Mouse (Mus musculus): ENCODE measurements around the gene Hist1h4m.
"Not testable (repeated sequence)": the region's sequence is repeated elsewhere in the genome, so short reads cannot be mapped to it uniquely, and the experiment has no call there.

Hist1h4m gene

DNA sequence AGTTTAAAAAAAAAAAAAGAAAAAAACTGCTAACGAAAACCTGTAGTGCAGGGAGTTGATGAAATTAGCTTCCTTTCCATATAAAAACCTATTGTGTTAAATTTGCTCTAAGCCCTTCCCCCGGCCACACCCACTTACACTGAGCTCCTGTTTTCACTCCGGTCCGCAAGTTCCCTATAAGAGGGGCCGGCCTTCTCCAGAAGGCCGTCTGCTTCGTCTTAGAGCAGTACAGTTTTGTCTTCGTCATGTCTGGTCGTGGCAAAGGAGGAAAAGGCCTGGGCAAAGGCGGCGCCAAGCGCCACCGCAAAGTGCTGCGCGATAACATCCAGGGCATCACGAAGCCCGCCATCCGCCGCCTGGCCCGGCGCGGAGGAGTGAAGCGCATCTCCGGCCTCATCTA, at the start of gene Hist1h4m:
Hist1h4m (plus strand) TSS at position 208 of the 400 bp plus-strand sequence.
- peak; percentile 45 to 64 for DNase-seq (ENCODE audit: low spot score in 2 of 2)

DNA sequence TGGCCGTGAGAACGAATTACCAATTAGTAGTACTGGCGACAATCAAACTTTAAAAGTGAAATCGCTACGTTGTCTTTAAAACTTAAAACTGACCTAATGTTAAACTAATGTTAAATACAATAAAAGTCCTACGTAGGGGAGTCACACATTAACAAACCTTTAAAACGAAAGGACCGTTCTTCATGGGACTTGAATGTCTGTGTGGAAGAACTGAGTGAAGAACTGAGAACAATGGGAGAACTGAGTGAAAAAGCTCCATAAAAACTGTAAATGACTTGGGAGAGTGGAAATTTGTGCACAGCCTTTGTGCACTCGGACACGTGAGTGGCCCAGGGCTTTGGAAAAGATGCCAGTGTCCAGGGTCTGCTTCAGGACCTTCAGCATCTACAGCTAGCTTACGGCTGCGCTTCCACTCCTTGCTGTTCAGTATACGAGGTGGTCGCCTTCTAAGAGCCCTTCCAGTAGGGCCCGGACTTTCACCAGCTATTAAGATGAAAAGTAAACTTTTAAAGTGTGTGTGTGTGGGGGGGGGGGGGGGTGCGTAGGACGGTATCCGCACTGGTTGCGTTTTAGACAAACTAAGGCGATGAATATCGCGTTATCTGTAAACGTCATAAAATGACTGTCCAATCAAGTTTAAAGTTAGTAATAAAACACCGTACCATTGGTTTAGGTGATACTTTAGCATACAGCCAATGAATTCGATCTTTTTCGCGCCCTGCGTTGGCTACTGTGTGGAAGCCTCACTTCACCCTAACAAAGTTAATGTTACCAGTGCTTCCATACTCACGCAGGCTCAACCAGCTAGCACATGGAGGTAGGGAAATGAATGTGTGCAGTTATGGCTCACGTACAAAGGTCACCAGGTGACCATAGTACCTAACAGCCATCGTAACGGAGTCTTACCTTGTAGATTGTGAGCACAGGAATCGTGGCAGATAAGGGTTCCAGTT, 32.5 kb upstream of the Hist1h4m start:
- peak; percentile 77 to 88 for DNase-seq (ENCODE audit: low spot score in 2 of 2)

- peak; percentile 35 to 56 for DNase-seq (ENCODE audit: low spot score in 2 of 2)
Observed at GRCm38 (mm10) chr13:21779767-21780731, 31.5 kb upstream of the Hist1h4m start, which contains the start of gene Hist1h1b. Hist1h1b (minus strand) TSS chr13:21780625.

GRCm38 (mm10) chr13:21781021-21781555, 30.5 kb upstream of the Hist1h4m start:
- DNase-seq (ENCODE audit: low spot score in 2 of 2), result no peak

GRCm38 (mm10) chr13:21781639-21782038, 29.9 kb upstream of the Hist1h4m start:
- DNase-seq (ENCODE audit: low spot score in 2 of 2), result no peak

GRCm38 (mm10) chr13:21782361-21783254, 28.9 kb upstream of the Hist1h4m start:
- DNase-seq (ENCODE audit: low spot score in 2 of 2), result not testable (repeated sequence)

GRCm38 (mm10) chr13:21783255-21783617, 28.3 kb upstream of the Hist1h4m start, which contains the start of gene Hist1h3i:
Hist1h3i (minus strand) TSS chr13:21783370.
- peak; percentile 73 to 89 for DNase-seq (ENCODE audit: low spot score in 2 of 2)

DNA sequence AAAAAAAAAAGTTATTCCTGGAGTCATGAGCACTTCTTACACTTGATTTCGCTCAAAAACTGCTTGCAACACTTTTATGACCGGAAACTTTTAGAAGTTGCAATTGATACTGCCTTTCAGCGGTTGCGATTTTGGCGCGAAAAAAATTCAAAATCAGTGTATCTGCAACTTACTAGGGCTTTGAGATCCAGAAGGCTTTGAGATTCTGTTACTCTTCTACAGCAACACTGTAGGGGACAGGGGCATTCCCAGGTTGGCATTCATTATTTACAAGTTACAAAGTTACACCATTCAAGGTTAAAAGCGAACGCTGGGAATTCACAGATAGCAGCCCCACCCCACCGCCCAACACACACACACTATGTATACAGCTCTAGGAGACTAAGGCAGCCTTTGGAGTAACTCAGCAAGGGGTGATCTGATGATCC, 27.8 kb upstream of the Hist1h4m start:
- no peak for DNase-seq (ENCODE audit: low spot score in 2 of 2)

- no peak for DNase-seq (ENCODE audit: low spot score in 2 of 2)
Observed at GRCm38 (mm10) chr13:21784311-21784710, 27.2 kb upstream of the Hist1h4m start.

DNA sequence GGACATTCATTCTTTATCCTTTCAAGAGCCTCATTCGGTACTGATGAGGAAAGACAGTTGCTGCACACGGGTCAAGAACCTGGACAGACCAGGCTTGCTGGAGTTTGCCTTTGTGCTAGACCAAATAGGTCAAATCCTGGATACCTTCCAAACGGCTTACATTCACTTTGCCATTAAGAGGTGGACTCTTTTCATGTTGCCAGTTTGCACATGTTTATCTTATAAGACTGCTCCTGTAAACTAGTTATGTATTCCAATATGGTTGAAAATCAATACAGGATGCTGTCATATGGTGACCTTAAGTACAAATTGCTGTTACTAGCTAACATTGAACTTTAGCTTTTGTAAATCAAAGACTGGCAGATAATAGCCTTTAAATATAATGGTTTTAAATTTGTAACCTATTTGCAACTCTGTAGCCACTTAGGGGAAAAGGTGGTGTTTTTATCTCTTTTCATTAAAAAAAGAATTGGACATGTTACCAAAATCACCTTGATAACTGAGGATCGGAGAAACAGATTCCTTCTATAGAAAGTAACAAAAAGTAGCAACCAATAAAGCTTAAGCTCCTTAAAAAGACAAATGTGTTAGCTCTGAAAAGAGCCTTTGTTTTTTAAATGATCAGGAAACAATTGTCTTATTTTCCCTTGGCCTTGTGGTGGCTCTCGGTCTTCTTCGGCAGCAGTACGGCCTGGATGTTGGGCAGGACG, 25.2 kb upstream of the Hist1h4m start:
- no peak for DNase-seq (ENCODE audit: low spot score in 2 of 2)

- DNase-seq (ENCODE audit: low spot score in 2 of 2), result peak; percentile 94
Observed at GRCm38 (mm10) chr13:21786899-21787629, 24.5 kb upstream of the Hist1h4m start, which contains the start of the genes Hist1h2an and Hist1h2bp. Hist1h2an (minus strand) TSS chr13:21787218. Hist1h2bp (plus strand) TSS chr13:21787461.

GRCm38 (mm10) chr13:21787760-21788593, 23.6 kb upstream of the Hist1h4m start:
- DNase-seq (ENCODE audit: low spot score in 2 of 2), result no peak

DNA sequence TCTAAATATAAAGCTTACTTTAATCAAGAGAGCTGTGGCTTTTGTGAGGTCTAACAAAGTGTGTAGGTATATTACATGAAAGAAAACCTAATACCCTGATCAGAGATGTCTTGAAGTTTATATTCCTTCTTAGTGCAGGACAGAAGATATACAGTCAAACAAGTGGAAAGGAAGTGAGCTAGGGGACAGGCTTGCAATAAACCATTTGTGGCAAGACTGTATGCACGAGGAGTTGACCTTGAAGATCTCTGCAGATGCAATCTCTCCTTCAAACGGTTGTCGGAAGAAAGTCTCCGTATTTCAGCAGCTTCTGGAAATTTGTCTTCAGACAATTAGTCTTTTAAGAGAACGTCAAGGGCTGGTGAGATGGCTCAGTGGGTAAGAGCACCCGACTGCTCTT, 21.6 kb upstream of the Hist1h4m start:
- DNase-seq (ENCODE audit: low spot score in 2 of 2), result no peak

- no peak for DNase-seq (ENCODE audit: low spot score in 2 of 2)
Observed at GRCm38 (mm10) chr13:21790601-21791283, 20.8 kb upstream of the Hist1h4m start.

DNA sequence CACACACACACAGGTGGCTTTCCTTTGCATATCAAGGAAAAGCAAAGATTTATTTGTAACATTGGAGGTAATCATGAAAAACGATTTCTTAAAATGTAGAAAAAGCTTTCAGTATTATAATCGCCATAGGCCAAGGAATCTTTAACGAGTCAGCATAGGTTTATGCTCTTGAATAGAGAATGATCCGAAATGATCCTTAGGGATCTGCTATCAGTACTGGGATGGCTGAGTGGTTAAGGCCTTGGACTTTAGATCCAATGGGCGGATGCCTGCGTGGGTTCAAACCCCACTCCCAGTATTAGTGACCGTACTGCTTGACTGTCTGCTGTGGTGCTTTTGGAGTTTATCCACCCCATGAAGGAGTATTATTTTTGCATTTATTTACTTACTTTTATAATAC, 16.0 kb upstream of the Hist1h4m start:
- no peak for DNase-seq (ENCODE audit: low spot score in 2 of 2)

- DNase-seq (ENCODE audit: low spot score in 2 of 2), result not testable (repeated sequence)
Observed at GRCm38 (mm10) chr13:21797163-21797562, 14.4 kb upstream of the Hist1h4m start.

- not testable (repeated sequence) for DNase-seq (ENCODE audit: low spot score in 2 of 2)
Observed at GRCm38 (mm10) chr13:21803058-21803457, 8.5 kb upstream of the Hist1h4m start.

GRCm38 (mm10) chr13:21810073-21810472, 1.5 kb upstream of the Hist1h4m start, which contains the start of the genes Hist1h2bq and Hist1h2ao:
Hist1h2bq (minus strand) TSS chr13:21810197.
Hist1h2ao (plus strand) TSS chr13:21810465.
- not testable (repeated sequence) for DNase-seq (ENCODE audit: low spot score in 2 of 2)

All from heart, adult 9 months (tissue).